17 mouse cellular contexts compared by ENCODE assay signal in genomic region chrX:95902716-95903115, GRCm38 (mm10). TPM values are rescaled to one million over a fixed set of nuclear protein-coding genes. Genes with fewer than 3 reads are reported as not detected.
DNase-seq lines count a peak whose midpoint lies in the region; ATAC-seq lines count a peak whose summit lies in the region.
"Had no signal": no experiment of that assay in that cellular context is flagged by ENCODE, and none has a peak within 500 bp of the region (broad histone marks: within the 10 kb centered on the region; RNA-seq: fewer than 3 reads in every experiment).

No protein-coding gene starts in this region.

- no peaks in the 10 kb centered on the region for H3K9me3 ChIP-seq in forebrain, embryonic 13.5 days (replicated peaks)
- H3K9me3 ChIP-seq: embryonic facial prominence, embryonic 10.5 days; embryonic facial prominence, embryonic 12.5 days had no signal

- H3K4me2 ChIP-seq in forebrain, embryonic 13.5 days: no peak overlapping the region
- H3K4me2 ChIP-seq: embryonic facial prominence, embryonic 12.5 days had no signal

- no peak overlapping the region for H3K27ac ChIP-seq in forebrain, embryonic 13.5 days
- H3K27ac ChIP-seq: embryonic facial prominence, embryonic 10.5 days; embryonic facial prominence, embryonic 12.5 days had no signal

- 89% methylated on average over 3 of the region's 3 CpGs for WGBS in forebrain, embryonic 13.5 days

- no peaks in the 10 kb centered on the region for H3K36me3 ChIP-seq in forebrain, embryonic 13.5 days (ENCODE audit: poor library complexity, severe bottlenecking)
- H3K36me3 ChIP-seq: embryonic facial prominence, embryonic 10.5 days; embryonic facial prominence, embryonic 12.5 days had no signal

- H3K4me1 ChIP-seq in forebrain, embryonic 13.5 days: no peaks in the 10 kb centered on the region
- H3K4me1 ChIP-seq: embryonic facial prominence, embryonic 10.5 days; embryonic facial prominence, embryonic 12.5 days had no signal

- no peaks in the 10 kb centered on the region for H3K27me3 ChIP-seq in forebrain, embryonic 13.5 days
- H3K27me3 ChIP-seq: embryonic facial prominence, embryonic 12.5 days had no signal

- ATAC-seq in forebrain, embryonic 13.5 days: no peak
- ATAC-seq: forebrain, embryonic 14.5 days; forebrain, postnatal 0 days had no signal

- intact Hi-C loops in left cerebral cortex, postnatal 25 days (cut with DNase I): no loop called here

- no peak overlapping the region for H3K9ac ChIP-seq in forebrain, embryonic 13.5 days
- H3K9ac ChIP-seq: embryonic facial prominence, embryonic 12.5 days; forebrain, postnatal 0 days had no signal

- DNase-seq in 3T3-L1 (ENCODE audit: low read depth, low spot score) (peak; percentile 81), NIH3T3 (ENCODE audit: low read depth) (peak; percentile 40)
- DNase-seq in left cerebral cortex, postnatal 25 days (ENCODE audit: low spot score in 2 of 2): no peak
- no peak for DNase-seq in adrenal gland, postnatal 14 days
- DNase-seq: adrenal gland, adult 2 months; adrenal gland, postnatal 10 days; adrenal gland, postnatal 36 days; cerebellum, adult 11-12 months; cerebellum, adult 2 months; cerebellum, adult 9-10 months; cerebellum, postnatal 10 days; cerebellum, postnatal 25 days; forebrain, postnatal 0 days had no signal

- no peak overlapping the region for H3K4me3 ChIP-seq in forebrain, embryonic 13.5 days
- H3K4me3 ChIP-seq: embryonic facial prominence, embryonic 10.5 days; embryonic facial prominence, embryonic 12.5 days had no signal

RNA-seq across cellular contexts. Expression of gene Las1l, which starts 54.0 kb away (rescaled TPM):
- 10 to 100 TPM; 50.4 to 61.6 TPM for total RNA-seq in left cerebral cortex, postnatal 25 days (2021)
- total RNA-seq in adrenal gland, postnatal 14 days (2021): 39.3 and 47.4 TPM in 2 replicates
- 68.2 and 73.0 TPM in 2 replicates for polyA plus RNA-seq in forebrain, embryonic 13.5 days (2015; fragmentation: Nextera tagmentation; extraction: Ambion mirVana)

Comparison
In these comparisons a context has a peak if more than half of its experiments do, and no peak if none do; other contexts are left out.
1. DNase-seq: peak in 3T3-L1 (single experiment) and NIH3T3 (single experiment); none in left cerebral cortex, postnatal 25 days (0 of 2) and adrenal gland, postnatal 14 days (single experiment).